Mouse (Mus musculus): Measurements from ENCODE around the gene Pxylp1. TPM values are rescaled to one million over a fixed set of nuclear protein-coding genes. Genes with fewer than 3 reads are reported as not detected.

Gene Pxylp1
- total RNA-seq, 1 experiment from 2014 or later: 2.6 TPM

DNA sequence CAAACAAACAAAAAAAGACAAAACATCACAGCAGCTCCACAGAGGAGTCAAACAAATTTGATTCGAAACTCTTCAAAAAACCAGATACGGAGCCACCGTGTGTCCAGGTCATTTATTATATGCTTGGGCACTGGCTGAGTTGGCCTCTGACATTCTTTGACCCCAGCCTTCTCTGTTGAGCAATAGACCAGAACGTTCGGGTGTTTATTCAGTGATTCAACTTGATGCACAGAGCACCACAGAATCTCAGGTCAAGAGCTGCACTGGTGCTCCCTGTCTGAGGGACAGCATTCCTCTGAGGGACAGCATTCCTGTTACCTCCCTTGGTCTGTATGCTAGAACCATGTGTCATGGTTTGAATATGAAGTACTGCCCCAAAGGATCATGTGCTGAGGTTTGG, 1.1 kb upstream of the Pxylp1 start:
- no peak for ATAC-seq (ENCODE audit: extremely low read depth, insufficient number of reproducible peaks, low FRiP score, poor library complexity, severe bottlenecking)

DNA sequence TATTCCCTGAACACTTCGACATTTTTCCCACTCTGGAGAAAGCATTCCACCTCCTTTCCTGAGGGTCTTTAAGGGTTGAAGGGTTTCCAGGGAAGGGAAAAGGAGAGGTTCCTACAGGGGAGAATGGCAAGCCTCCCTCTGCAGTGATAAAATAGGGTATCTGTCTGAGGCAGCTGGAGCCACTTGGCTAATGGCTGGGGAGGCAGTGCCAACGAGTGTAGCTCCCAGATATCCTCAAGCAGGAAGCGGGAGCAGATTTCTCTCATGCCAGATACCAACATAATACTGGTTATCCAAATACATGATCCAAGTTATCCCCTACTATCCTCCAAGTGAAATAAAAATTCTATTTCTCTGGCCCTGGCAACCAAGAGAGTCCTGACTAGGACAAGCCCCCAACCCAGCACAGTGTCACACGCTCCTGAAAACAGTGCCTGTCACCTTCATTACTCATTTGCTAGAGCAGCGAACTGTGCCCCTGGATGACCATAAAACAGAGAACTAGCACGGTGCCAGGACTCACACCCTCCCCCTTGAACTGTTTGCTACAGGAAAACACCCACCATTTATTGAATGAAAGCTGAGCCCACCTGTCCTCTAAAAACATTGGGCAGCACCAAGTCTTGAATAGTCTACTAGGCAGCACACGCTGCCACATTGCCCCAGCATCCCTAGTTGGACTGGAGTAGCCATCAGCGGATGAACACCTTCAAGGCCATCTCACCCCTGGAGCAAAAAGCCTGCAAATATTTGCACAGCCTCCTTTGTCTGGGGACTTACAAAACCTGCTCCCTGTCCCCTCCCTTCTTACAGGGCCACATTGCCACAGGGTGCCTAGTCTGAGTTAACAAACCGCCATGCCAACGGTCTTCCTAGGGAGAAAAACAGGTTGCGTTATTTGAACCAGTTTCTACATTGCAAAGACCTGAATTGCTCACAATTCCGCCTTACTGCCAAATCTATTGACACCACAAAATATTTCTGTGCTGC, 833 bp downstream of the Pxylp1 start:
- ATAC-seq (ENCODE audit: extremely low read depth, insufficient number of reproducible peaks, low FRiP score, poor library complexity, severe bottlenecking): no peak

DNA sequence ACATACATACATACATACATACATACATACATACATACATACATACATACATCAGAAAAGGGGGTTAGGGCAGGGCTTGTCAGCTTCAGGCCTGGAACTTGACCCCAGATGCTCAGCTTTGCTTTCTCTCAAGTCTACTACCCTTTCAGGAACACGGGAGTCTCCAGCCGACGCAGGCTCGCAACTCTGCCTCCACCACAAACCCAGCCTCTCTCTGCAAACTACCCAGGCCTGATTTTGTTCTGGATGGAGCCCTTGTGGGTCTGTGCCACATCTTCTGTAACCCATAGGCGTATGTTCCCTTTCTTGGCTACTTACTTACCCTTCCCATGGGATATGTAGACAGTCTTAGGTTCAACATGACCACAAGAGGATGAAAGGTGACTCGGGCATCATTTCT, 1.7 kb downstream of the Pxylp1 start:
- ATAC-seq (ENCODE audit: extremely low read depth, insufficient number of reproducible peaks, low FRiP score, poor library complexity, severe bottlenecking): no peak

DNA sequence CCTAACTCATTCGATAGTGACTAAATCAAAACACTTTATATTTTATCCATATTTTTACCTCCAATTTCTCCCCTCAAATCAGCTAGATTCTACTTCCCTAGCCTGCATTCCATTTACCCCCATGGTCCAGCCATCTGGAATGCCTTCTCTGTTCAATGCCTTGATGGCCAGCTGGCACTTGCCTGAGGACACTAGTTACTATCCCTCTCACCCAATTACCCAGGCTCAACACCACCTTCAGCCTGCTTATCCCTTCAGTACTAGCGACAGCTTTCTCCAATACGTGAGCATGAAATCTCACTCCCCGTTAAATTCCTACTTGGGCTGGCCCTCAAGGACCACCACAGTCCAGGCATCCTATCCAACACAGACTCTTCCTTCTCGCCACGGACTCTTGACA, 2.2 kb downstream of the Pxylp1 start:
- ATAC-seq (ENCODE audit: extremely low read depth, insufficient number of reproducible peaks, low FRiP score, poor library complexity, severe bottlenecking): no peak

DNA sequence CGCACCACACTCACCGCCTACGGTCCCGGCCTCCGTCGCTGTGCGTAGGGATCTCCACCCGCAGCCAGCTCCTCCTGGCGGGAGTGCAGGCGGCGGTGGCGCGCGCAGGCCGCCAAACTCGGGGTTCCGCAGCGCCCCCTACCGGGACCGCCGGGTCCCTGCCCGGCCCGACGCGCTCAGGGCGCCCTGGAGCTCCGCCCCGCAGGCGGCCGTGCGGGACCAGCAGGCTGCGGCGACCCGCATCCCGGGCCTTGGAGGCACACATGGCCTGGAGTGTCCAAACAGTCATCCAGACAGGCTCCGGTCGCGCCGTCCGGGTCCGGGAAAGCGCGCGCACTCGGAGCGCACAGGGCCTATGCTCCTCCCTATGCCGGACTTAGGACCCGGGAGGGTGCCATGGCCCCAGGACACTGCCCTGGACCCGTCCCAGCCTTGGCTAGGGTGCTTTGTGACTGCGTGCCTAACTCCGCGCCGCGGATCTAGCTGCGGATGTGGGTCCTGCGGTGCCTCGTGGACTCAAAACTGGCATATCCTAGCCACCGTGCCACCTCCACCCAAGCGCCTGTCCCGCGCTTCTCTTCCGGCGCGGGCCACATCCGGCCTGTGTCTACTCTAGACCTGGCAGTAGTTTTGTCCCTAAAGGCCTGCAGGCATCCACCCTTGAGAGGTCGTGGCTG, 3.0 kb downstream of the Pxylp1 start:
- ATAC-seq (ENCODE audit: extremely low read depth, insufficient number of reproducible peaks, low FRiP score, poor library complexity, severe bottlenecking): peak; percentile 53

DNA sequence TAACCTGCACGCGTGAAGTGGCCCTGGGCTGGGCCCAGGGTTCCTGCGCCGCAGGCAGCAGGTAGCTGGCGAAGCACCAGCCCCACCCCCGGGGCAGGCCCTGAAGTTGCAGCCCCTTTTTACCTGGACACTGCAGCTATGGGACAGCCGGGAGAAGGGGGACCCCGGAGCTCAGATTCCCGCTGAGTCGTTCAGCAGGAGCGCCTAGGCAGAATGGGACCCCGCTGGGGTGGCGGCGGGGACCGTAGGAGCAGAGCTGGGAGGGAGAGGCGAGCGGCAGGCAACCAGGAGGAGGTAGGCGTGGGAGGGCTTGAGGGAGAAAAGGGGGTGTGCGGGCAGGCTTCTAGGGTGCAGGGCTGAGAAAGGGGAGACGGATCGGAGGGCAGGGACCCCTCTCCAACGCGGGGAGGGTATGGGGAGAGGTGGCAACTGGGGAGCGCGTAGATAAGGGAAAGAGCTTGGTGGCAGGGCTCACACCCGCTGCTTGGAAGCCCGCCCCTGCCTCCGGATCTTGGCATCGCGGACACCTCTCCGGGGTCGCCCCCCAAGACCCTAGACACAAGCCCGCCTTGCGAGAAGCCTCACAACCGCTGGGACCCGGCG, 3.6 kb downstream of the Pxylp1 start:
- no peak for ATAC-seq (ENCODE audit: extremely low read depth, insufficient number of reproducible peaks, low FRiP score, poor library complexity, severe bottlenecking)

DNA sequence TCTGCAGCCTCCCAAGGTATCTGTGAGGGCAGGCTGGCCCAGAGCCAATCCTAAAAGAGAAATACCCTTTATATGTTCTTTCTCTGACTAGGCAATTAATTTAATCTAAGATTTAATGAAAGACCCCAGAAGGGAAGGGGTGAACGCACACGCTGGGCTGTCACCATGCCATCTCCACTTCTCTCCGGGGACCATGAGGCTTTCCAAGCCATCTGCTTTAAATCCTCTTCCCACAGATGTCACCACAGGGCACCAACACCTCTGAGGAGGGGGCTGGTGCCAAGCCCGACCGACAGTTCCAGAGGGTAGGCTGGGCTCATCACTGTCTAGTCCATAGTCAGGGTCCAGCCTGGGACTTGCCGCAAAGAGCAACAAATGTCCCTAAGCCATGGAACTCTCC, 4.5 kb downstream of the Pxylp1 start:
- ATAC-seq (ENCODE audit: extremely low read depth, insufficient number of reproducible peaks, low FRiP score, poor library complexity, severe bottlenecking): no peak

DNA sequence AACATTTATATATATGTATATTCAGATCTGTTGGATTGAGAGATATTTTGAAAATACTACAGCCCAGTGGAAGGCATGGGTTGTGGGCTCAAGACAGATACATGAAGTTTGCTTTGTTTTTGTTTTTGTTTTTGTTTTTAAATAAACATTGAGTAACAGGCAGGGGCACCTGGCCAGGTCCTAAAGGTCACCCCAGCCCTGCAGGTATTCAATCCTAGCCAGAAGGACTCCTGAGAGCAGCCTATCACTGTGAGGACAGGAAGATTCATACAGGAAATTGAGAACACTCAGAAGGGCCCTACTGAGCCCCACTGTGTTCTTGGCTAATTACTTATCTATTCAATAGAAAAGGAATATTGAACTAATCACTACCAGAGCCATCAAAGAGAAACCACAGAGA, 5.0 kb downstream of the Pxylp1 start:
- ATAC-seq (ENCODE audit: extremely low read depth, insufficient number of reproducible peaks, low FRiP score, poor library complexity, severe bottlenecking): no peak

DNA sequence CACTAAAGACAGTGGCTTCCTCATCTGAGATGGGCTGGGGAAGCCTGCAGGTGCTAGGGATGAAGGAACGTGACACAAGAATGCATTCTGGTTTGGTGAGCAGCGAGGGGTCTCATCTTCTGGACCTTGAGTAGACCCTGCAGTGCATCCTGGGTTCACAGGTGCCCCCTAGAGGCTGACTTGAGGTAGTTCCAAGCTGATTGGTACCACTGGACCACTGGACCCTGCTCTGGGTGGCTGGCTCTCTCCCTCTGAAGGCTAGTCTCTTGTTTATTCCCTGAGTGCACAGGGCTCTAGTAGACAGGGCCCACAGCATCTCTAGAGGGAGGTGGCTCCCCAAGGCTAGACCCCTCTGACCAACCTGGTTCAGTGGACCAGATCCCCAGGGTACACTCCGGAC, 6.7 kb downstream of the Pxylp1 start:
- ATAC-seq (ENCODE audit: extremely low read depth, insufficient number of reproducible peaks, low FRiP score, poor library complexity, severe bottlenecking): no peak

DNA sequence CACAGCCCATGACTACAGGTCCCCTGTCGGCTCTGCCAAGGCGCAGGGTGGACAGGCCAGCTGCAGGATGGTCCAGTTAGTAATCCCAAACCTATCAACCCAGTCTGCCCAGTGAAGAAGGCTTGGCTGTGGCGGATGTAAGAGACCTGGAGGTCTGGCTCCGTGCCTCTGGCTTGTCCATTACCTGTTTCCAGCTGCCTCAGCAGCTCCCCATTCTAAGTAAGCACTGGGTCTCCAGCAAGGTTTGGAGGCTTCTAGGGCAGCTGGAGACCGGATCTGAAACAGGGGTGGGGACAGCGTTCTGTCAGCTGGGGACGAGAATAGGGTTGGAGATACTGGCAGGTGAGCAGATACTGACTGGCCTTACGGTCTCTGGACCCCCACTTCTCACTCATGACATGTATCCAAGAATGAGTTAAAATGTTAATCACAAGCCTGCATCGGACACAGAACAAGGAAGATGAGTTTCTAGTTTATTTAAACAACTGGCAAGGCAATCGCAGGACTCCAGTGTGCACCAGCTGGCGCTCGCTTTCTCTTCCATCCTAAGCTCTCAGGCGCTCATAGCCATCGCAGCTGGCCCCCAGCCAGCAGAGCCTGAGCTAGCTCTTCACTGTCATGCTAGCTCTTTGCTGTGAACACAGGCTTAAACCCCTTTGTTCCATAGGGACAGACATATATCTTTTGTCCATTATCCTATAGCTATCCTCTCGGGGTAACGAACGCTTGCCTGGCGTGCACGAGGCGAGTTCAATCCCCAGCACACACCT, 9.8 kb downstream of the Pxylp1 start:
- no peak for ATAC-seq (ENCODE audit: extremely low read depth, insufficient number of reproducible peaks, low FRiP score, poor library complexity, severe bottlenecking)

DNA sequence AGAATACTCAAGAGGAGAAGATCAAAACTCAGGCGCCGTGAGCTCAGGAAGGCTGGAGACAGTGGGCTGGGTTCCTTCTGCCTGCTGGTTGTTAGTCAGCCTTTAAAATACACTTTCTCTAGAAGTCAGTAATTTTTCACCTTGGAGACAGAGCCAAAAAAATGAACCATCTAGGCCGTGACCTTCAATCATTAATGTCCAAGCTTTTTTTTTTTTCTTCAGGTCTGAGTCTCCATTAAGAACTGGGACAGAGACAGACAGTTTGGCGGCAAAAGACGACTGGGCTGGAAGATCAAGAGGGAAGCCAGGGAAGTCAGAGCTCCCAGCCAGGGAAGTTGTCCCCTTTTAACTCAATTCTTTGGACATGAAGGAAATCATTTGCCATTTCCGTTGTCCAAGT, 10.6 kb downstream of the Pxylp1 start:
- ATAC-seq (ENCODE audit: extremely low read depth, insufficient number of reproducible peaks, low FRiP score, poor library complexity, severe bottlenecking): no peak

DNA sequence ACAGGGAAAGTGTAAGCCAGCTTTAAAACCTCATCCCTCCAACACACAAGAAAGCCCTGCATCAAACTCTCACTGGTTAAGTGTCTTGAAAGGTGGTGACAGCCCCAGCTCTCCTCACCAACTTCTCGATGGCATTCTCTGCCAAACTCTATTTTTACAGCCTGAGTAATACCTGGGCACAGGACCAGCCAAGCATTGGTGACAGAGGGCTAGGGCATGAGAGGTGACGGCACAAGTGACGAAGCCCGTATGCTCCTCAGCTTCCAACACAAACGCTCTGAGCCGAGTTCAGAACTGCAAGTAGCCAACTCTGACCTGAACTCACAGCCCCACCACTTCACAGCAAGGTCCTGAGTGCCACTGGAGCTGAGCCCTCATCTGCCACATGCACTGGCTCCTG, 13.4 kb downstream of the Pxylp1 start:
- ATAC-seq (ENCODE audit: extremely low read depth, insufficient number of reproducible peaks, low FRiP score, poor library complexity, severe bottlenecking): no peak

DNA sequence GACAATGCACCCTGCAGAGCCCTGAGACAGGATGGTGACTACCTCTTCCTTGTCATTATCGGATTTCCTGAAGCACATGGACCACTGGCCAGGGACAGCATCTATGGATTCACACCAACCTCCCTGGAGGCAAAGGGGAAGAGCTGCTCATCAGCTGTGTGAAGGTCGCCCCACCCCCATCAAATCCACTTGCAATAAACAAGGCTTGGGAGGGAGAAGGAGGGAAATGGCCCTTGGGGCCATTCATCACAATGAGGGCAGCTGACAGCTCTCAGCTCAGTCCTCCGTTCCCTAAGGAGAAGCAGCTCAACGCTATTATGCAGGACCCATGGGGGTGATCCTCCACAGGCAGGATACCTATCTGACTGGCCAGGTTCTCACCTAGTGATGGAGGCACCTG, 14.0 kb downstream of the Pxylp1 start:
- ATAC-seq (ENCODE audit: extremely low read depth, insufficient number of reproducible peaks, low FRiP score, poor library complexity, severe bottlenecking): no peak

DNA sequence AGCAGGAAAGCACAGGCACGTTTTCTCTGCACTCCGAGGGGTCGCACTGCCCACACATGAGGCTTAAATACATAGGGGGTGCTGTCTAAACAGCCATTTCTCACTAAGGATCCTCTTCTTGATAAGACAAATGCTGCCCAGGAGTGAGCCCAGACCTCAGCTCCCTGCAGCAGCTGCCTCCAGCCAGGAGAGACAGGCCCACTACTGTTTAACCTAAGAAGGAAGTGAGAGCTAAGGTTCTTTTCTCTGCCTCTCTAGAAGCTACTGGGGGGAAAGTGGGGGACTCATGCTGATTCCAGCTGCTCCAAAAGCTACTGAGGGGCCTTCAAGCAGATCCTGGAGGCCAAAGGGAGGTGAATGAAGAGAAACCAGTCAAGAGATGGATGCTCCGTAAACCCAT, 16.8 kb downstream of the Pxylp1 start:
- ATAC-seq (ENCODE audit: extremely low read depth, insufficient number of reproducible peaks, low FRiP score, poor library complexity, severe bottlenecking): no peak

DNA sequence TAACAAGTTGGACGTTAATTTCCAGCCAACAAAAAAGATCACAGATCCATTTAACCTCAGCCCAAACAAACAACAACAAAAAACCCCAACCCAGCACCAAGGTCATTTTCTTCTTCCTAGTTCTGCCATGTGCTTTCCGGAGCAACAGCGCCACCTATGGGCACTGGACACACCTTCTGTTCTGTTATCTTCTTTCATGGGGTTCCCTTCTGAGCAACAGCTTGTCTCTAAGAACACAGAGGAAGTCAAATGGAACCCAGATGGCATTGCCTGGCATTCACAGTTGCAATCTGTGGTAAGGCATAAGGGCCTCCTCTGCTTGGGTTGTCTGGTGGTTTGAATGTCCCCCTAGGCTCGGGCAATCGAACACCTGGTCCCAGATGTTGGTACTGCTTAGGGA, 19.4 kb downstream of the Pxylp1 start:
- peak; percentile 55; the same call in 1 of the 2 replicates for ATAC-seq (ENCODE audit: extremely low read depth, insufficient number of reproducible peaks, low FRiP score, poor library complexity, severe bottlenecking)

DNA sequence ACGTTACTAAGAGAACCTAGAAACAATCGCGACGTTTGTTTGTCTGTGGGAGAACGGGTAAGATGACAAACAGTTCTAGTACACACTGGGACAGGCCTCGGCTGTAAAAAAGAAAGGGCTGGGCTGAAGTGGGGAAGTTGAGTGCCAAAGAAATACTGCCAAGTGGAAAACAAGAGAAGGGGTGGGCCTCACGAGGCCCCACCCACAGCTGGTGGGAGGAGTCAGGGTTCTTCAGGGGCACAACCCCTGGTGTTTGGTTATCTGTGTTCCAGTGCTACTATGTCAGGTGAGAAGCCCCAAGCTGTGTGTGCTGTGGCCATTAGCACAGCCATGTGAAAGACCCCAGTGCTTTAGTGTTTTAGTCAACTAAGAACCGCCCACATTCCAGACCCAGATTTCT, 22.4 kb downstream of the Pxylp1 start:
- no peak for ATAC-seq (ENCODE audit: extremely low read depth, insufficient number of reproducible peaks, low FRiP score, poor library complexity, severe bottlenecking)

DNA sequence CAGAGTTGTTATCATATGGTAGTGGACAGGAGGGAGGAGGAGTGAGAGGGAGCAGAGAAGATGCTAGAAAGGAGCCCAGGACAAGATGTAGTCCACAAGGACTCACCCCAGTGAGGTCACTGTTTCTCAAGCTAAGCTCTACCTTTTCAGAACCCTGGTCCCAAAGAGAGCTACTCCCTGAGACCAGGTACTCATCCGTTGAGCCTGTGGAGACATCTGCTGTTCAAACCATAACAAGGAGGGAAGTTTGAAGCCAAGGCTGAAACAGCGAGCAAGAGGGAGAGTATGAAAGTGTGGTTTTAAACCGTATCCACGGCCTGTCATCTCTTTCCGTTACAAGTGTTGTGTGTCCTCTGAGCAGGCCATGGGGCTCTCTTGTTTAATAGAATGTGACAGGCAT, 22.9 kb downstream of the Pxylp1 start:
- no peak for ATAC-seq (ENCODE audit: extremely low read depth, insufficient number of reproducible peaks, low FRiP score, poor library complexity, severe bottlenecking)

DNA sequence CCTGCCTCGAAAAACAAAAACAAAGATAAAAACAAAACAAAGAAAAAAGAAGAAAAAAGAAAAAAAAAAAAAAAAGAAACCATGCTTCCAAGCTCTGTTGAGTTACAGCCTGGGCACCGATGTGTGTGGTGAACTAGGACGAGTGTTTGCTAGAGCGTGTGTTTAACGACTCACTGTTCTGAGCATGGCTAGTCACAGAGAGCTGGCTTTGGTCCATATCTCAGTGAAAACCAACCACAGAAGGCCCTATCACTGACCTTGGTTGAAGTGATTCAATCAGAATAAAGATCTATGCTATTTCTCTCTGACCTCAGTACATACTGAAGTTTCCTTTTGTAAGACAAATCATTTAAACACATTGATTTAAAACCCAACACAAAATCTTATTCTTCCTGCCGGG, 23.9 kb downstream of the Pxylp1 start:
- no peak for ATAC-seq (ENCODE audit: extremely low read depth, insufficient number of reproducible peaks, low FRiP score, poor library complexity, severe bottlenecking)

DNA sequence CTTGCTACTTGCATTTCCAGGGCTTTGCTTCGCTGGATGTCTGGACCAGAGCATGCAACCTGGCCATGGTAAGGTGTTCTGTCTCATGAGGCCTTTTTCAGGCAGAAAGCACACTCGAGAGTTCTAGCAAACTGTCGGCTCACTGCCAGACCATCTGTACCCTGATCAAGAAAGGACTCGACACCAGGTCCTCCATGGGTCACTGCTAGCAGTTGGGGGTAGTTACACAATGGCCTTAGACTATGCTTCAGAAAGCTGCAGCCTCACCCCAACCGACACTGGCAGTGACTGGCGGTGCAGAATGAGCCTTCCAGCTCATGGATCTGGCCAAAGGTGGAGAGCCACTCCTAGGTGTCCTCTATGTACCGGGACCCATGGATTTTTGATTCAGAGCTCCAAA, 25.3 kb downstream of the Pxylp1 start:
- ATAC-seq (ENCODE audit: extremely low read depth, insufficient number of reproducible peaks, low FRiP score, poor library complexity, severe bottlenecking): no peak
